Mouse (Mus musculus) adrenal gland, adult 10 weeks (tissue): ENCODE measurements around the gene Gm6588. TPM values are rescaled to one million over a fixed set of nuclear protein-coding genes. Genes with fewer than 3 reads are reported as not detected.

Experiments used
- polyA plus RNA-seq: library from polyadenylated mRNA; stranded (reverse); fragments of 350-450 nt; fragmentation: Illumina TruSeq; extraction: RNeasy Lipid Tissue Mini Kit (QIAGEN cat#74804); gene quantifications from one replicate; pipeline ENCODE4 v1.2.3, GENCODE M21; 2014; ENCODE audit warnings: low read depth, low replicate concordance

The Gm6588 gene
- not detected for polyA plus RNA-seq

DNA sequence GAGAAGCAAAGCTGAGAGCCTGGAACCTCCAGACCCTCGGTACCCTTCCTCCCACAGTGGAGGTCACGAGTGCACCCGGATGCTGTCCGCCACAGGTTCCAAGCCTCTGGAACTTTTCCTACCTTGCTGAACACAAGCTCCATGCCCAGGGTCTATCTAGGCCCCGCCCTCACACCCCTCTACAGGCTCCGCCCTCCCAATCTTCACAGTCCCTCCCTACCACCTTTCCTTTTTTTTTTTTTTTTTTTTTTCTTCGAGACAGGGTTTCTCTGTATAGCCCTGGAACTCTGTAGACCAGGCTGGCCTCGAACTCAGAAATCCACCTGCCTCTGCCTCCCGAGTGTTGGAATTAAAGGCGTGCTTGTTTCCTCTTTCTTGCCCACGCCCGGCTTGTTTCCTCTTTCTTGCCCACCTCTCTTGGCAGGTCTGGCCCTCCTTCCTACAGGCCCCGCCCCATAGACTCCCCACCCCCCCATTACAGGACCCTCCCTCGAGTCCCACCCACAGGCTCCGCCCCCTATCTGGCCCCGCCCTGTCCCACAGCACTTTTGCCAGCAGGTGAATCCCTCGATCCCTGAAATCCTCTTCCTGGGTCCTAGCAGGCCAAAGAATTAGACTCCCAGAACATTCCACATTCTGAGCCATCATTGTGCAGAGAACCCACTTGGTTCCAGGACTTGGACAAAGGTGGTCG is at the start of gene Gm6588:
Gm6588 (plus strand) TSS at position 680 of the 694 bp plus-strand sequence.

Other genes starting within 250 kb of the Gm6588 start
- gene Cryba4, start 196.9 kb upstream of the Gm6588 start, polyA plus RNA-seq = not detected
- not detected for gene Crybb1, start 193.6 kb upstream of the Gm6588 start, polyA plus RNA-seq
- gene Tpst2, start 172.7 kb upstream of the Gm6588 start, polyA plus RNA-seq = 51.9 TPM
- gene Tfip11, start 123.1 kb upstream of the Gm6588 start, polyA plus RNA-seq = 12.8 TPM
- gene Srrd, start 106.4 kb upstream of the Gm6588 start, polyA plus RNA-seq = 1.5 TPM
- 18.0 TPM for gene Hps4, start 106.3 kb upstream of the Gm6588 start, polyA plus RNA-seq
- gene Gm6583, start 93.4 kb upstream of the Gm6588 start, polyA plus RNA-seq = not detected
- gene Asphd2, start 54.6 kb upstream of the Gm6588 start, polyA plus RNA-seq = 0.52 TPM
- 2.3 TPM for gene Sez6l, start 127.8 kb downstream of the Gm6588 start, polyA plus RNA-seq